Mouse (Mus musculus) lung, postnatal 0 days (tissue): ENCODE data around the gene Rimbp2. TPM values are rescaled to one million over a fixed set of nuclear protein-coding genes. Genes with fewer than 3 reads are reported as not detected.

Experiments
- ATAC-seq: fragments of 200-750 bp; cut with Nextera tagmentation; 2 replicates; pipeline ENCODE4 v1.8.0; 2017; ENCODE audit warnings: moderate library complexity
- DNase-seq: peaks from one replicate; pipeline ENCODE4 v3.0.0-alpha.2; 2016; ENCODE audit warnings: low spot score
- H3K27ac ChIP-seq: fragments of 300-500 bp; sonication (generic); 2 replicates; pipeline ENCODE4 v1.5.1; 2014; ENCODE audit warnings: antibody characterized with exemption, mild to moderate bottlenecking, low read length, mixed read lengths
- H3K27me3 ChIP-seq: fragments of 300-500 bp; sonication (generic); replicated peaks from 2 replicates; pipeline ENCODE4 v1.6.1; 2014; ENCODE audit warnings: low read length, mixed read lengths; ENCODE audit not compliant: insufficient read depth
- H3K36me3 ChIP-seq: fragments of 300-500 bp; sonication (generic); 2 replicates; pipeline ENCODE4 v1.6.1; 2014; ENCODE audit warnings: low read length, mixed read lengths; ENCODE audit not compliant: insufficient read depth
- H3K4me1 ChIP-seq: fragments of 300-500 bp; sonication (generic); 2 replicates; pipeline ENCODE4 v1.6.1; 2014; ENCODE audit warnings: antibody characterized with exemption, low read depth, low read length, mixed read lengths; ENCODE audit not compliant: insufficient read depth
- H3K4me2 ChIP-seq: fragments of 300-500 bp; sonication (generic); replicated peaks from 2 replicates; pipeline ENCODE4 v1.6.1; 2014; ENCODE audit warnings: low read depth, mild to moderate bottlenecking, low read length, moderate library complexity, mixed read lengths
- H3K4me3 ChIP-seq: fragments of 300-500 bp; sonication (generic); 2 replicates; pipeline ENCODE4 v1.5.1; 2014; ENCODE audit warnings: low read depth, low read length
- H3K9ac ChIP-seq: fragments of 300-500 bp; sonication (generic); replicated peaks from 2 replicates; pipeline ENCODE4 v1.6.1; 2014; ENCODE audit warnings: low read depth, mild to moderate bottlenecking
- H3K9me3 ChIP-seq: fragments of 300-500 bp; sonication (generic); 2 replicates; pipeline ENCODE4 v1.6.1; 2016; ENCODE audit warnings: low read length, mixed read lengths
- CTCF ChIP-seq: IDR thresholded peaks from 2 replicates; pipeline ENCODE4 v1.5.1; 2016; ENCODE audit warnings: antibody characterized with exemption, mild to moderate bottlenecking
- EP300 ChIP-seq: IDR thresholded peaks from 2 replicates; pipeline ENCODE4 v1.6.1; 2016; ENCODE audit warnings: antibody characterized with exemption, mild to moderate bottlenecking, control low read depth
- WGBS: fragments of 180-500 bp; shearing (Covaris S2); extraction: QIAGEN DNeasy Blood & Tissue Kit; methylation state at CpG from one replicate; pipeline ENCODE4 v1.1.7; 2014; 5-methylcytosine and 5-hydroxymethylcytosine counted together
- polyA plus RNA-seq: library from polyadenylated mRNA; unstranded; fragments of >200 nt; fragmentation: Nextera tagmentation; extraction: Ambion mirVana; gene quantifications from 2 replicates; pipeline ENCODE4 v1.2.1, GENCODE M21; 2015

Rimbp2 gene
- polyA plus RNA-seq, 1 experiment from 2014 or later: not detected

DNA sequence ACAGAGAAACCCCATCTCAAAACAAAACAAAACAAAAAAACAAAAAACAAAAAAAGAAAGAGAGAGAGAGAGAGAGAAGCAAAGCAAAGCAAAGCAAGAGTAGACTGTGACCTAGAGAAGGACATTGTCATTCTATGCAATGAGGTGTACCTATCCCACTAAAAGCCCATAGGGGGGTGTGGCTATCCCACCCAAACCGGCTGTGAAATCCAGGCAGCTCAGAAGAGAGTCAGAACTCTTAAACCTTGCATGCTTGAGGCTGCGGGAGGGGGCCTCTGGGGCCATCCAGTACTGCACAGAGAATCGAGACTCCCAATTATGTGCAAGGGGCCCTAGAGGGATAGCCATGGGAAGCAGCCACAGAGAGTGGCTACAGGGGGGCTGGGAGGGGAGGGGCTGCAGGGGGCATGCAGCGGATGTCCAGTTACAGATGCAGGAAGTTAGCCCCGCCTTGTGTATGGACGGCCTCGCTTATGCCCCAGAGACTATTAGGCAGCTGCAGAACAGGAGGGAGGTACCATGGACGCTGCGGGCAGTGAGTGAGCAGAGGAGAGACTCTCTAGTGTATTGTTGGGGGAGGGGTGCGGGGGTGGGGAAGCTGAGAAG lies 184.2 kb downstream of the Rimbp2 start:
- 15% methylated on average over 10 of the region's 10 CpGs for WGBS
- Histone ChIP-seq H3K27me3 (no peaks in the 10 kb centered on the region), H3K27ac (no peak overlapping the region), H3K4me3 (no peak overlapping the region), H3K9ac (no peak overlapping the region), H3K36me3 (no peaks in the 10 kb centered on the region), H3K4me1 (no peaks in the 10 kb centered on the region), H3K9me3 (no peaks in the 10 kb centered on the region), H3K4me2 (no peak overlapping the region)
- no peak for ATAC-seq
- peak; percentile 4 for DNase-seq
- TF ChIP-seq CTCF (no peak), EP300 (no peak)

DNA sequence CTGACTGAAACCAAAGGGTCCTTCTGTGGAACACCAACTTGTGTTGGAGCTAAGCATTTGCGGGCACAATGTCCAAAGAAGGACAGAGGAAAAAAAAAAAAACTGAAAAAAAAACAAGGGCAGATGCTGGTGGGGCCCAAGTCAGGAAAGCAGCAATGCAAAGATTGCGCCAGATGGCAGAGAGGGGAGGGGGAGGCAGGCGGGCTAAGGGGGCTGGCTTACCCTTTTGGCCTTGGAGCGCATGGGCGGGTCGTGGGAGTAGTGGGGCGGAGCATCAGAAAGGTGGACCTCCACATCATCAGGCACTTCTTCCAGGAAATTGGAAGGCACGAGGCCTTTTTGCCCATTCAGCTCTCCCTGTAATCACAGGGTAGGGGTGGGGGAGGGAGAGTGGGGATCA lies 192.2 kb downstream of the Rimbp2 start:
- H3K4me3 ChIP-seq: no peak overlapping the region
- no peak overlapping the region for H3K9ac ChIP-seq
- H3K4me1 ChIP-seq: no peaks in the 10 kb centered on the region
- WGBS: 40% methylated on average over 8 of the region's 8 CpGs
- no peaks in the 10 kb centered on the region for H3K36me3 ChIP-seq
- ATAC-seq (no peak), DNase-seq (no peak)
- H3K9me3 ChIP-seq: no peaks in the 10 kb centered on the region
- TF ChIP-seq EP300: no peak
- TF ChIP-seq CTCF: no peak
- no peak overlapping the region for H3K27ac ChIP-seq
- no peaks in the 10 kb centered on the region for H3K27me3 ChIP-seq
- no peak overlapping the region for H3K4me2 ChIP-seq

DNA sequence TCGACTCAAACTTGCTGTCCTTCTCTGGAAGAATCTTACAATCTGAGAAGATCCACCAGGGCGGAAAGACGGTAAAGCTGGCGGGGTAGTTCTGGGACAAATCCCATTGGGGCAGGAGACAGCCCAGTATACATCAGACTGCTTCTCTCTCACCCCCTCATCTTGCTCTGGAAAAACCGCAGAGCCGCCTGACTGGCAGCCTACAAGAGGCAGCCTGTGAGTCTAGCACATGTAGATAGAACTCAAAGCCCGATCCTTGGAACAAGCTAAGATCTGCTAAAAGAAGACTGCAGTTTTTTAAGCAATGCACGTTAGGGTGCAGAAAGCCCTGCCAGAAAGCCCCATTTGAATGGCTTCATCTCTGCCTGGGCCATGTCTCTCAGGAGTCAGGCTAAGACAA lies 207.0 kb downstream of the Rimbp2 start:
- no peaks in the 10 kb centered on the region for H3K36me3 ChIP-seq
- no peak overlapping the region for H3K27ac ChIP-seq
- no peaks in the 10 kb centered on the region for H3K4me1 ChIP-seq
- TF ChIP-seq CTCF (no peak), EP300 (no peak)
- no peak for ATAC-seq
- no peak overlapping the region for H3K4me2 ChIP-seq
- no peak overlapping the region for H3K4me3 ChIP-seq
- 78% methylated on average over 8 of the region's 8 CpGs for WGBS
- no peaks in the 10 kb centered on the region for H3K9me3 ChIP-seq
- DNase-seq: no peak
- H3K9ac ChIP-seq: no peak overlapping the region
- no peaks in the 10 kb centered on the region for H3K27me3 ChIP-seq

DNA sequence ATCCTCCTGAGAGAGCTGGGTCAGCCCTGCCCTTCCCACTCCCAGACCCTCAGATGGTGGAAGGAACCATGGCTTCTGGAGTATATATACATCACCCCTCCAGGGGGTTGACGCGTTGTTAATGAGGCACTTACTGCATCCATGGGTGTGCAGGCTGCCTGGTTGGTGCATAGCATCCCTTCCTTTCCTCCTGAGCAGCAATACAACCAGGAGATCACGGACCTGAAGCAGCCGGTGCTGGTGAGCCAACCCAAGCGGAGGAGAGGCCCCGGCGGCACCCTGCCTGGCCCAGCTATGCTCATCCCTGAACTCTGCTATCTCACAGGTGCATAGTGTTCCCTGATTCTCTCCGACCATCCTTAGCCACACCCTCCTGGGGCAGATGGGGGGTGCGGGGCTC lies 208.1 kb downstream of the Rimbp2 start:
- Histone ChIP-seq H3K4me1 (no peaks in the 10 kb centered on the region), H3K9me3 (no peaks in the 10 kb centered on the region), H3K4me2 (no peak overlapping the region), H3K4me3 (no peak overlapping the region), H3K27ac (no peak overlapping the region), H3K27me3 (no peaks in the 10 kb centered on the region), H3K9ac (no peak overlapping the region), H3K36me3 (no peaks in the 10 kb centered on the region)
- ATAC-seq (no peak), DNase-seq (no peak)
- TF ChIP-seq CTCF: no peak
- TF ChIP-seq EP300: no peak
- 72% methylated on average over 9 of the region's 9 CpGs for WGBS

DNA sequence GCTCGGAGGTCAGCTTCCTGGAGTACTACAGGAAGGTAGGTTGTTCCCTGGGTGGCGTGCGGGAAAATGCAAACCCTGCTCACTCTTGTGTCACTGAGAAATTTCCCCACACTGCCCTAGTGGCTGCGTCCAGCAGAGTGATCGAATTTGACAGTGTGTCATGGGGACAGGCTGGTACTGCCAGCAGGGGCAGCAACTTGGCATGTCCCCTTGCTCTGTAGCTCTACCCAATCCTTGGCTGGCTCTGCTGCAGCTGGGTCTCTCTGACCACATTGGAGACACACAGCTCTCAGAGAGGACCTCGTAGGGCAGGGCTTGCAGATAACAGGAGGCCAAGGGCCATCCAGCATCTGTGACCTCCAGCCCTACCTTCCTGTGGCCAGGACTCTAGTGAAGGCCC lies 208.9 kb downstream of the Rimbp2 start:
- no peak for DNase-seq
- 80% methylated on average over 6 of the region's 6 CpGs for WGBS
- H3K27ac ChIP-seq: no peak overlapping the region
- H3K4me3 ChIP-seq: no peak overlapping the region
- H3K9me3 ChIP-seq: no peaks in the 10 kb centered on the region
- no peak for TF ChIP-seq EP300
- no peak for TF ChIP-seq CTCF
- no peaks in the 10 kb centered on the region for H3K27me3 ChIP-seq
- no peaks in the 10 kb centered on the region for H3K4me1 ChIP-seq
- no peak overlapping the region for H3K4me2 ChIP-seq
- no peaks in the 10 kb centered on the region for H3K36me3 ChIP-seq
- ATAC-seq: no peak
- H3K9ac ChIP-seq: no peak overlapping the region

DNA sequence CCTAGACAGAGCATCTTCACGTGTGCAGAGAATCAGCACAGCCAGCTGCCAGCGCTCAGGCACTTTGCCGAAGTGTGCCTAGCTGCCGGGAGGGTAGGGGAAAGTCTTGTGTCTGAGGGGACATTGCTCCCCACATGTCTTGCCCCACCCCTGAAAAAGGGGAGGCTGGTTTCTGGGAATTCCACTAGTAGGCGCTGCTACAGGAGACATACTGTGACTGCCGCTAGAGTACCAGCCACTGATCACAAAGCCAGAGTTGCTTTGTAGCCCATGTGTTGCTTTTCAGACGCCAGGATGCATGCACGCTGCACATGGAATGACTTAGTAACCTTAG lies 213.5 kb downstream of the Rimbp2 start:
- H3K9me3 ChIP-seq: no peaks in the 10 kb centered on the region
- H3K27me3 ChIP-seq: no peaks in the 10 kb centered on the region
- H3K4me2 ChIP-seq: no peak overlapping the region
- 41% methylated on average over 8 of the region's 8 CpGs for WGBS
- no peak overlapping the region for H3K9ac ChIP-seq
- DNase-seq (no peak), ATAC-seq (no peak)
- H3K4me3 ChIP-seq: no peak overlapping the region
- no peaks in the 10 kb centered on the region for H3K4me1 ChIP-seq
- no peaks in the 10 kb centered on the region for H3K36me3 ChIP-seq
- TF ChIP-seq CTCF (peak; percentile 19; the same call in 1 of the 2 replicates), EP300 (no peak)
- no peak overlapping the region for H3K27ac ChIP-seq

DNA sequence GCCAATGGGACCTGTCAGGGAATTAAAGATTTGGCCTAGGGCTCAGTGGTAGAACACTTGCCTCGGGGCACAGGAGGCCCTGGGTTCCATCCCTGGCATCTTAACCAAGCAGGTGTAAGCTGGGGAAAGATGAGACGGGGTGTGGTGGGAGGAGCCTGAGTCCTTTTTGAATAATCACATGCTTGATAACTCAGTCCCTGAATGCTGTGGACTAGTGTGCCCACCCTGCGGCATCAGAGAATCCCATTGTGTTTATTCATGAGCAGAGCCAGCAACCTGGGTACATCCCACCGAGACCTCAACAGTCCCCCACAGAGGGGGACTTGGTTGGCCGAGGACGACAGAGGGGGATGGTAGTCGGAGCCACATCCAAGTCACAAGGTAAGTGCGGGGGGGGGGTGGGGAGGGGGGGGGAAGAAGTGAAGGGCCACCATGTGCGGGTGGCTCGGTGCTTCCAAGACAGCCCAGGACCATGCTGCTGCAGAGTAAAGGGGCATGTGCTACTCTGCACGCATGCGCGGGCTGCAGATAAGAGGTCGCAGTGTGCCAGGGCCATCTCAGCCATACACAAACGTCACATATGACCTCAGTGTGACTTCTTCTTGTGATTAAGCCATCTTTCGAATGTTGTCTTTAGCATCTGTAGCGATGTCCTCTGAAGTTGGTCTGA lies 214.0 kb downstream of the Rimbp2 start:
- no peak overlapping the region for H3K9ac ChIP-seq
- H3K9me3 ChIP-seq: no peaks in the 10 kb centered on the region
- no peaks in the 10 kb centered on the region for H3K4me1 ChIP-seq
- no peak for DNase-seq
- TF ChIP-seq CTCF (no peak), EP300 (no peak)
- 48% methylated on average over 14 of the region's 17 CpGs for WGBS
- no peaks in the 10 kb centered on the region for H3K36me3 ChIP-seq
- ATAC-seq: no peak
- no peak overlapping the region for H3K4me3 ChIP-seq
- H3K27me3 ChIP-seq: no peaks in the 10 kb centered on the region
- H3K27ac ChIP-seq: no peak overlapping the region
- no peak overlapping the region for H3K4me2 ChIP-seq
